Mouse (Mus musculus) neutrophil, adult 5-6 weeks (primary cell): ENCODE measurements around the gene Chil6. TPM values are rescaled to one million over a fixed set of nuclear protein-coding genes. Genes with fewer than 3 reads are reported as not detected.
A peak's percentile ranks its signal among the peaks of the same experiment; 100 is the strongest.

Experiments used
- ATAC-seq: fragments of 151-379, 151-347 bp; 2 replicates; pipeline ENCODE4 v1.8.0; 2017; ENCODE audit warnings: mild to moderate bottlenecking, moderate TSS enrichment; ENCODE audit not compliant: insufficient number of reproducible peaks, poor library complexity, low FRiP score, severe bottlenecking; ENCODE audit errors: extremely low read depth
- total RNA-seq: library from RNA; stranded (forward); fragments of 200-1000 nt; gene quantifications from 2 replicates; pipeline ENCODE4 v1.2.3, GENCODE M21; 2017

The Chil6 gene
- total RNA-seq, result not detected in 2 replicates

DNA sequence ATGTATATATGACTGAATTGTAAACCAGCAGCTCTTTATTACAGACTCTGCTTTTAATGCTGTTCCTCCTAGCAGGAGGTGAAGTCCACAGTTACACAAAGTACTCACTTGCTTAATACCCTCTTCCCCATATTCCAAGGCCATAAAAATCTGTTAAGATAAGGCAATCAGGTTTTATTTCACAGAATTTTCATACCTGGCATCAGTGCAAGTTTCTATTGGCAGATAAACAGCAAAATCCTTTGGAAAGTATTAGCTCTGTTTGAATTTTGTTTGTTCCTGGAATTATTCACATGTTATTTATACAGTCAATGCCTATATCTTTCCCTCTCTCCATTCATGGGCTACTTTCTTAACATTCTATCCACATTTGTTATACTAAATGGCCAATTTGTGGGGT is at the start of gene Chil6:
Gene Chil6, minus strand, starts transcription at position 101 of the 400 bp plus-strand sequence.
- no peak for ATAC-seq

DNA sequence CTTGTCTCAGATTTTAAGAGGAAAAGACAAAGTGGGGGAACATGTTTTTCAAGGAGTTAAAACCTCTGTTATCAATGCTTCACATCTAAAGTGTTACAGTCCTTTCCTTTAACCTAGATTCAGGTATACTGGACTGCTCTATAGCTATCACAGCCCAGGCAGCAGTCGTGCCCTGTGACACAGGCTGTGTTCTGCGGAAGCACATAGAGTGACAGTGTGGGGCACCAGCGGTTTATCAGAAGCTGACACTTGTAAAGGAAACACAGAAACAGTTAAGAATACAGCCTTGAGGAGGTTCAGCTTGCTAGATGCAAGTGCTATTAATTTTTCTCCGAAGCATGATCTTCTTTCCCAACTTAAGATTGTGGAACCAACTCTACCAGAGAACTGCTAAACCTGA is 46.6 kb upstream of the Chil6 start:
- ATAC-seq, result no peak

DNA sequence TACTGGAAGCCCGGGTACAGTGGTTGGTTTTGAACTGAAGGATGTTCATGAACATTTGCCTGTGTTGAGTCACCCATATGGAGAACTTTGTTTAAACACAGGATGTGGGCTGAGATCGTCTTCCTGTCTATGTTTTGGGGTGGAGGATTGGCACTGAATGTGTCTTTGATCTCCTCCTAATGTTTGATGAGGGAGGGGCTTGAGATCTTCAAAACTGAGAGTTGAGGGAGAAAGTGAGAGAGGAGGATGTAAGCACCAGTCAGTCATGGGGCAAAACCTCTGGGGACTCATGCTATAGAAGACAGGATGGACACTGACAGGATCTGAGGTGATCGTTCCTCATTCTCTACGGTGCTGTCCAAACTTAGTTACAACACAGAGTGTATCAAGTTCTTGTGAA is 43.6 kb upstream of the Chil6 start:
- peak; percentile 78 for ATAC-seq

DNA sequence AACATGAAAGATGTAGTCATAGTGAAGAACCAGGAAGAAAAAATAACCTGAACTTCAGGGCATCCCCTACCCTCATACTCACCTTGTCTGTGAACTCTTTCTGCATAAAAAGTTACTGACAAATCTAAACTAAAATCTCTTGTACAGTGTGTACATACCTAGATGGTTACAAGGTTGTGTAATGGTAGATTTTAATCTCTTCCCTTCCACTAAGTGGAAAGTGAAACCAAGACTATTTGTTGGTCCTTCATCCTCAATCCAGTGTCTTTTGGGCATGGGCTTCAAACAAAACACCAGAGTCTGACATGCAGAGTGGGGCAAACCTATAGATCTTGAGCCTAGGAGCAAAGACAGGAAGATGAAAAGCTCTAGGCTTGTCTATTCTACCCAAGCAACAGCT is 43.0 kb upstream of the Chil6 start:
- no peak for ATAC-seq

DNA sequence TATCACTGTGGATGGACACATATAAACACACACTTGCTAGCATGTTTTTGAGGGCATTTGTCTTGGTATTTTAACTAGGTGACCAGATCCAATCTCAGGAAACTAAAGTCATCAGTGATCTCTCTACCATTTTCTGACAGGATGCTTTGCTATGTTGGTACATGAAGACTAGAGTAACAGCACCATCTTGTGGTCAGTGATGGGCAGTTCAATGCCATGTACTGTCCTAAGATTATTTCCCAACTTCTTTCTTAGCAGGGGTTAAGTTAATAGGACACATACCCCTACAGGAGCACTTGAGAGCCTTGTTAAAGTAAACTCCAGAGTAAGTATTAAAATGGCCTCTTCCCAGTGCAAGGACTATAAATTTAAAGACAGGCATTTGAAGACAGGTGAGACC is 42.6 kb upstream of the Chil6 start:
- ATAC-seq, result peak; percentile 87

Other genes starting within 250 kb of the Chil6 start
- 27.5 and 33.9 TPM in 2 replicates for gene Chil3, start 238.6 kb downstream of the Chil6 start, total RNA-seq
- not detected in 2 replicates for gene Chil4, start 186.7 kb downstream of the Chil6 start, total RNA-seq
- 72.7 and 76.0 TPM in 2 replicates for gene Dennd2d, start 76.2 kb upstream of the Chil6 start, total RNA-seq
- 43.8 and 56.6 TPM in 2 replicates for gene Dram2, start 141.6 kb upstream of the Chil6 start, total RNA-seq
- 87.7 and 91.4 TPM in 2 replicates for gene Cept1, start 141.6 kb upstream of the Chil6 start, total RNA-seq